Mouse (Mus musculus) urinary bladder, adult 18-20 months (tissue): ENCODE data around the gene Slc11a2.
"Not testable (repeated sequence)": the region's sequence is repeated elsewhere in the genome, so short reads cannot be mapped to it uniquely, and the experiment has no call there.

ENCODE experiments used
- DNase-seq, 2 experiments: peaks; one replicate each; pipeline ENCODE4 v3.0.0; 2022; ENCODE audit warnings: low spot score in 2 of 2, mixed read lengths in 2 of 2

Slc11a2 gene

DNA sequence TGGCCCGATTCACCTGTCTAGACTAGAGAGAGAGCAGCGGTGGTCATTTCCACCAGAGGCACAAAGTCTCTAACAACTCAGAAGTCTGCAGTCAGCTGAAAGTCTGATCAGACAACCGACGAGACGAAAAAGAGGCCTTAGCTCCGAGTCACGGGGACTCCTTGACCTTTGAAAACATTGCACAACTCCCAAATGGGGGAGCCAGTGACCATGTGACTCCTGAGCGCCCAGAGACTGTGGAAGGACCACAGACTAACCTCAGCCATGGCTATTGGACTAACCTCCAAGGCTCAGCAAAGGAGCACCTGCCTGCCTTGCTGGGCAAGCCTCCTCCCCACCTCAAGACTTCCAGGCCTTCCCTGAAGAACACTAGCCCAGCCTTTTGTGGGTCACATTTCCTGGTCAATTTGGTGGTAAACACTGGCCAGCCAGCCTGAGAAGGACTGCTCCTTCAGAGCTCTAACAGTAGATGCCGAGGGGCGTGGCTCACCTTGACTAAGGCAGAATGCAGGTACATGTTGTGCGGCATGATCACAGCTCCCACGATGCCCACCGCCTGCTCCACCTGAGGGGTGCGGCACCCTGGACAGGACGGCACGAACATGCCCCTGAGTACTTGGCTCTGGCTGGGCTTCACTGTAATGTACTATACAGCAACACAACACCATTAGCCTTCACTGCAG is 21.4 kb downstream of the Slc11a2 start:
- no peak for DNase-seq

DNA sequence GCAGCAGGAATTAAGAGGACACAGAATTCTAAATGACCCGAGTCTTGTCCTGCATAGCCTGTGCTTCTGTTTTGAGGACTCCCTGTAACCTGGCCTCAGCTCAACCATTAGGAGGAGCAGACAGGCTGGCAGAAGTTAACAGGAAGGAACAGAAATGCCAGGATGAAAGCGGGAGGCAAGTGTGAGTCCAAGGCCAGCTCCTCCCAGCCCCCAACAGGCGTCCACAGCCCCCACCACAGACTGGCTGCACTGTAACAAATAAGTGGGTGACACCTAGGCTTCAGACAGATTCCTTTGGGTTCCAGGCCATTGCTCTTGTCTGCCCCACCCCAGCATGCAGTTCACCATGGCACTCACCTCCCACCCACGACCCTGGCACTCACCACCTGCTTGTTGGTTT is 22.1 kb downstream of the Slc11a2 start:
- DNase-seq: no peak

DNA sequence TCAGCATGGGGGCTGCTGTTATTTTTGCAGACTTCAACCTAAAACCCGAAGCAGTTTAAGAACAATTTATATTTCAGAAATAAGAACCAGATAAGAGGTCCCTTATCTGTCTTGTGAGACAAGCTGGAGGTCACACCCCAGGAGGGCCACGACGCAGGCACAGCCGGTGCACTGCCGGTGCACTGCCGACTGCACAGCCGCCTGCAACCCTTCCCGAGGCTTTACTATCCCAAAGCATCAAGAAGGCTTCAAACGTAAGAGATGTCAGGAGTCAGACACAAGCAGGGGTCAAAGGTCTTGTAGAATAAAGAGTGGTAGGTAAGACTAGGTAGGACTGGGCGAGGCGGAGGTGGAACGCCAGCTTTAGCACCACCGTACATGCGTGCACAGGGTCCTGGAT is 22.5 kb downstream of the Slc11a2 start:
- DNase-seq: no peak

DNA sequence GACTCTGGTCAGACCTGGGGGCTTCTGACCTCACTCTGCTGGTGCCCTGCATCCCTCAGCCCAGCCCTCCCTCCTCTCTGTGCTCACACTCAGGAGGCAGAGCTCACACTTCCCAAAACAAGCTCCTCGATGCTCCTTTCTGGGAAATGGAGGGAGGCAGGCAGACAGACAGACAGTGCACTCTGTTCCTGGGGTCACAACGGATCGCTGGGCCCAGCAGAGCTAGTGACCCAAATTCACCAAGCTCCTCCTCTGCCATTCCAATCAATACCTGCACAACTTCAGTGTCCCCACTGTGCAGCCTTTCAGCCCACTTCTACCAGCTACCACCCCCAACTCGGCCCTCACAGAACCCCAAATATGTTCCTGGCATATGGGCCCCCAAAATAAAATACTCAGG is 23.1 kb downstream of the Slc11a2 start:
- no peak for DNase-seq

DNA sequence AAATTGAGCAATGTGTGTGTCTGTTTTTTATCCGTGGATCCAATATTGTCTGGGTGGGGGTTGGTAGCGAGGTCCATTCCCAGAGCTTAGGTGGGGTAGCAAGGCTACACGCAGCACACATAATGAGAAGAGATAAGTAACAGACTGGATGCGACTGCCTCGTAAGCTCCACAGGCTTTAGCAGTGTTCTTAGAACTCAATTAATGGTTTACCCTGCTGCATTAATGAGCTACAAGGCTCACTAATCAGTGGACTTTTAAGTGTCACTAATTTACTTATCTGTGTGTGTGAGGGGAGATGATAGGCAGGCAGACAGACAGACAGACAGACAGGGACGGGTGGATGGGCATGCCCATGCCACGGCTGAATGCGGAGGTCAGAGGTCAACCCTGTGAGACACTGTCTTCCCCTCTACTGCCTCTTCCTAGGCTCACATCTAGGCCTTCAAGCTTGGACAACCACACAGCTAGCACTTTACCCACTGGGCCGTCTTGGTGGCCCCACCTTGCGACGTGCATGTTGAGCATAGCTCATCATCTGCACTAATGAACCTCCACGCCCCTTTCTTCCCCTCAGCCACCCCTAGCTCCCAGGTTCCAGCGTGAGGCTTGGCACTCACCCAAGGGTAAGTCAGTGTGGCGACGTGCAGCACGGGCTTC is 24.2 kb downstream of the Slc11a2 start:
- DNase-seq: no peak

DNA sequence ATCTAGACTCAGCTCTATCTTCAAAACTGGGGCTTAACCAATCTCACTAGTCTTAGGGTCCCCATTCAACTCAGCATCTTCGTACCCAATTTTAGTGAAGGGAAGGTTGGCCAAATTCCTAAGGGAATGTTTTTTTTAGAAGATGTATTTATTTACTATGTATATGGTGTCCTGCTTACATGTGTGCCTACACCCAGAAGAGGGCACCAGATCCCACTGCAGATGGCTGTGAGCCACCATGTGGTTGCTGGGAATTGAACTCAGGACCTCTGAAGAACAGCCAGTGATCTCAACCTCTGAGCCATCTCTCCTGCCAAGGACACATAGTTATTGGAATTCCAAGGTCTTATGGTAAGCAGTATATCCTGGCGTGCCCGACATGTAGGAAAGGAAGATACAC is 29.3 kb downstream of the Slc11a2 start:
- no peak for DNase-seq

DNA sequence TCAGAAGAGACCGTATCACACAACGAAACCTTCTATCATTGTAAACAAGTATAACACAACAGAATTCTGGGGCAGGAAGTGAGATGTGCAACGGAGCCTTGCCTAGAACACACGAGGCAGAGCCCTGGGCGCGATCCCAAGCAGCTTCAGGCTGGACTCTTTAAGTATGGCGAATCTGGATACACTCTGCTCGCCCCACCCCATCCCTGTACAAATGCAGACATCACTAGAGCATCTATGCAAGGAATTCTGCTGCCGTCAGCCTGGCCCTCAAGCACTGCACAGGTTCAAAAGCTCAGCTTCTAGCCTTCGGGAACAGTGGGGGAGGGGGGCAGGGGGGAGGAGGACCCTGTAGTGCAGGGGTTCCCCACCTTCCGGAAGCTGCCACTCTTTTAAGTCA is 31.9 kb downstream of the Slc11a2 start:
- no peak for DNase-seq

DNA sequence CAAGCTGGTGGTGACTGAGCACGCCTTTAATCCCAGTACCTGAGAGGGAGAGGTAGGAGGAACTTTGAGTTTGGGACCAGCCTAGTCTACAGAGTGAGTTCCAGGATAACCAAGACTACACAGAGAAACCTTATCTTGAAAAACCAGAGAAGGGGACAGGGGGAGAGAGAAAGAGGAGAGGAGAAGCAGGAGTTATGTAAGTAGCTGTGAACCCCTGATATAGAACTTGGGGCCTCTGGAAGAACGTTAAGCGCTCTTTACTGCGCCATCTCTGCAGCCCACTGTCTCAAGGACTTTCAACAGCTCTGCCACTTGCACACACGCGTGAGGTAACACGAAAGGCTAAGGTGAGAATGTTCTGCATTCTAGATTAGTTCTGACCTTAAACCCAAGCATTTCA is 33.3 kb downstream of the Slc11a2 start:
- DNase-seq: no peak

DNA sequence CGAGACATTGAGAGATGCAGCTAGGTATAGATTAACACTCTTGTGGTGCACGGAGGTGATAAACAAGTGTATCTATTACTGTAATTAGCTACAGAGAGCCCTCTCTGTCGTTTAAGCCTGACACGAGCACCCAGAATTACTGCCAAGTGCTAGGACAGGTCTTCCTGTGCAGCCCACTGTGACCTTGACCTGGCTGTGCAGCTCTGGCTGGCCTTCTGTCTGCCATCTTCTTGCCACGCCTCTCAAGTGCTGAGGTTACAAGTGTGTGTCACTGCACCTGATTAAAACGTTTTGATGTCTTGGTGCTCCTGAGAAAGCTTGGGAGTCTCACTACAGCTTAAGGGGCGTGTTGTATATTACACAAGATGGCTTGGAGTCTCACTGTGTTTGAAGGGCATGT is 33.8 kb downstream of the Slc11a2 start:
- DNase-seq: no peak

DNA sequence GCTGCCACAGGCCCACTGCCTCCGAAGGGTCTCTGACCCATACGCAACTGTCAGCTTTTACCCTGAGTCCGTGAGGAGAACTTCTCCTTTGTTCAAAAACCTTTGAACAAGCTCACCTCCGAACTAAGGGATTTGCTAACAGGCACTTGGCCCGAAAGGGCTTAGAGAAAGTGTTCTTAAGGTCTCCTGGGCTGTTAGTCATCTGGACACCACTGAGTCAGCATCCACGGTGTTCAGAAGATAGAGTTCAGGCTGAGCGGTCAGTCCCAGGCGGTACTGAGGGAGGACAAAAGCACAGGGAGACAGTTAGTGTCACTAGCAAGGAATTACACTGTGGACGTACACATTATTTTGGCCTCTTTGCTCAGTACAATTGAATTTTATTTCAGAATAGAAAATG is 36.0 kb downstream of the Slc11a2 start:
- no peak for DNase-seq

DNA sequence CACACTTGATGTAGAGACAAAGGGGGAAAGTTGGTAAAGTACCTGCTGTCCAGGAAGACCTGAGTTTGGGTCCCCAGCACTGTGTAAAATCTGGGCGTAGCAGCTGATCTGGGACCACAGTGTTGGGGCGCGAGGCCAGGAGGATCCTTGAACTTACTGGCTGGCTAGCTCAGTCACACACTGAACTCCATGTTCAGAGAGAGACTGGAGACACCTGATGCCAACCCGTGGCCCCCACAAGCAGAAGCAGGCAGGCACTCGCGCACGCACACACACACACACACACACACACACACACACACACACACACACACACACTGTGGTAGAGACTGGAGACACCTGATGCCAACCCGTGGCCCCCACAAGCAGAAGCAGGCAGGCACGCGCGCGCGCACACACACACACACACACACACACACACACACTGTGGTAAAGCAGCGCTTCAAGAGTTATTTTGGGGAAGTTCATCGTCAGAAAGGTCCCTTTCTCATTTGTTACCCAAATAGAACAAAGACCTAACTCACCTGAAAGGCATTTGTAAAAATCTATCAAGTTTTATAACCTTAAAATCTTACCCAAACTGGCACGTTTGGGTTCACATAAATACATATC is 36.5 kb downstream of the Slc11a2 start:
- no peak for DNase-seq

DNA sequence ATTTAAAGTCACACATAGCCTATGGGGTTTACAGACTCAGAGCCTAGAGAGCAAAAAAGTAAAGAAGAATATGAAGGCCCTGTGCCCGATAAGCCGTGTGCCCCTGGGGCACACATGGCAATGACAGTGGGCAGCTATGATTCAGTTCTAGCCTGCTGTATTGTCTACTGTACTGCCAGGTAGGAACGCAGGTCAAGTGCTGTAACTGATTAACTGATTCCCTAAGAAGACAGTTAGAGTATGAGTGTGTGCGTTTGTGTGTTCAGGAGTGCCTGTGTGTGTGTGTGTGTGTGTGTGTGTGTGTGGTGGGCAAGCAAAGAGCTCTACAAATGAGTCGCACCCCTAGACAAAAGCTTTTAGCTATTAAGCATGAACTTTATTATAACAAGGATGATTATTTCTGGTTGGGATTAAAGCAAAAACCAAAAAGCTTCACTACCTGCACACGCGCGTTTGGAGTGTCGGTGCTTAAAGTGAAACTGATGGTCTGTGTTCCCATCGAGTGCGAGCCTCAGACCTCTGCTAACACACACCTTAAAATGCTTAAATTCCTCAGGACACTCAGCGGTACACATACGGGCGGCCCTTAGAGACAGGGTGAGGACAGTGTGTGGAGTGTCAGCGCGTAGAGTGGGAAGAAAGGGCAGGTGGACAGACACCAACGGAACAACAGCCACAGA is 37.2 kb downstream of the Slc11a2 start:
- DNase-seq: no peak

DNA sequence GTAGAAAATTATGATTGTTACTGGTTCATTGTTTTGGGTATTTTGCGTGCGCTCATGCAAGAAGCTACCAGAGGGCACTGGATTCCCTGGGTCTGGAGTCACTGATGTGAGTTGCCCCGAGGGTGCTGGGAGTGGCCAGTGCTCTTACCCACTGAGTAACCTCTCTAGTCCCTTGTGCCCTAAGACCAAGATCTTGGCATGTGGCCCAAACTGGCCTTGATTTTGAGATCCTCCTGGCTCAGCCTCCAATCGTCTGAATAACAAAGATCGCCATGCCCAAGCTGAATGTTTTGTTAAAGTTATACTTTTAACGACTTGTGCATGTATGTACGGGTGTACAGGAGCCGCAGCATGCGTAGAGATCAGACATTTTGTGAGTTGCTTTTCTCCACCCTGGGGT is 39.2 kb downstream of the Slc11a2 start:
- no peak for DNase-seq

DNA sequence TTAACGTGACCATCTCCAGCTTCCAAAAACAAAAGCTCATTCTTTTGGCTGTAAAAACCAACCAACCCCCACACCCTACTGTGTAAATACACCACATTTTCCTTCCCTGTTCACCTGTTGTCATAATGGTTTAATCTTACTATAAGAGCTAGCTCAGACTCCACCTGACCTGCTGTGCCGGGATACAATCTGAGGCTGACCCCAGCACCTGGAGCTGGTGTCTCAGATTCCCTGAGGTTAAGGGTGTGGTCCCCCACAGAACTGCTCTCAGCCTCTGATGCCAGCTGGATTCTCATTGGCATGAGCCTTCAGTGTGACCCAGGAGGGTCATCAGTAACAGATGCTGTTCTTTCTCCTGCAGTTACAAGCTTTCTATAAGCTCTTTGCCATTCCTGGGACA is 44.8 kb downstream of the Slc11a2 start:
- no peak for DNase-seq

DNA sequence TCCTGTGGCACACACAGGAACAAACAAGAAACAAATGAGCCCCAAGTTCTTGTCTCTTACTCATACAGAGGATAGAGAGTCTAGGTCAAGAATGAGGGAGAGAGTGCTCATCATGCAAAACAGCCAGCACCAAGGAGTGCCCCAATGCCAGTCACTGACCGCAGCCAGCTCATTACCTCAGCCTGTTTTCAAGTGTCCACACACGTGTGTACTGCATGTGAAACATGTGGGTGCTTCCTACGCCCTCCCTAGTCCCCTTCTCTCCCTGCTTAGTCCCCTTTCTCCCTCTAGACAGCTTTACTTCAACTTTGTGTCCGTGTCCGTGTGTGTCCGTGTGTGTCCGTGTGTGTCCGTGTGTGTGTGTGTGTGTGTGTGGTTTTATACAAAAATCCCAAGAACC is 45.2 kb downstream of the Slc11a2 start:
- no peak for DNase-seq

DNA sequence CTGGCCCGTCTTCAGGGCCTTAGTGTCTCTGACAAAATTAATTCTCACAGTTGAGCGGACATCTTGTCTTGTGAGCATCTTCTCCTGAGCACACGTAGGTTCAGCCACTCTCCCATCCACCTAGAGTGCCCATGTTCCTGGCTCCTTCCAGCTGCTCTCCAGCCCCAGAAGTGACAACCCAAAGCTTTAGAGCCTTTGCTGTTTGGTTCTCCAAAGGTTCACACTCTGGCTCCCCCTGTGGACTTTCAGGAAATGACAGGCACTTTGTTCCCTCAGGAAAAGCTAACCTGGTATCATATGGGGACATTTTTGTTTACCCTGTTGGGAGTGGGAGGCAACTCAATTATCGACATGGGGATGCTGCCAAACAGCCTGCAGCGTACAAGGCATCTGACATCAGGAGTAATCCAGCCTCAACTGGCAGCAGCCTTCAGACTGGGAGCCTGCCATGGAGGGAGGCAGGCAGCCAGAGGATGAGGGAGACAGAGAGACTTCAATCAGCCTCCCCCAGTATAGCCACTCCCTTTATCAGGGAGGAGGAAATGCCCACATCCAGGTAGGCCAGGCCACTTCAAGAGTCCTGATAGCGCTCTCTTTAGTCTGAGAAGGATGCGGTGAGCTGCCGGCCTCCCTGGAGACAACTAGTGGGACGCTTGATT is 46.9 kb downstream of the Slc11a2 start:
- DNase-seq: not testable (repeated sequence)

DNA sequence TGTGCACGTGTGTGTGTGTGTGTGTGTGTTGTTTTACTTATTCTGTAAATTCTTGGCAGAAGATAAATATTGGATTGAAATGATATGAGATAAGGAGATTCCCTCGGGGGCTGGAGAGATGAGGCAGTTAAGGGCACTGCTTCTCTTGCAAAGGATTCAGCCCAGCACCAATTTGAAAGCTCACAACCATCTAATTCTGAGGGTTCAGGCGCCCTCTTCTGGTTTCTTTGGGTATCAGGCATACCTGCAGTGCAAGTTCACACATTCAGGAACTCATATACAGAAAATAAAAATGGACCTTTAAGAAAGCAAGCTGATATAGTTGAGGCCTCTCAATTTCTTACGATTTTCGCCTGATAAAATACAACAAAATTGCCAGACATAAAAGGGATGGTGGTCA is 49.8 kb downstream of the Slc11a2 start:
- DNase-seq: peak; percentile 27 to 50

DNA sequence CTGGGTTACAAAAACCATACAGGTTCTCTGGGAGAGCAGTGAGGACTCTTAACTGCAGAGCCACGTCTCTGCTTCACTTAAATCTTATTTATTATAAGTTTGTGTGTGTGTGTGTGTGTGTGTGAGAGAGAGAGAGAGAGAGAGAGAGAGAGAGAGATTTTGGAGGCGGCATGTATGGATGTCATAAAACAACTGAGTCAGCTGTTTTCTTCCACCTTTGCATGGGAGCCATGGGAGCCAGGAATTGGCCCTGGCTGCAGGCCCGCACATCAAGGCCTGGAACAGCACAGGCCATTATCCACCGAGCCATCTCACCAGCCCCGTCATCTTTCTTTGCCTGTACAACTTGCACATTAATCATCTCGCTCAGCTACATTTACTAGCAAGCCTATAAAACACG is 57.8 kb downstream of the Slc11a2 start:
- DNase-seq: no peak

DNA sequence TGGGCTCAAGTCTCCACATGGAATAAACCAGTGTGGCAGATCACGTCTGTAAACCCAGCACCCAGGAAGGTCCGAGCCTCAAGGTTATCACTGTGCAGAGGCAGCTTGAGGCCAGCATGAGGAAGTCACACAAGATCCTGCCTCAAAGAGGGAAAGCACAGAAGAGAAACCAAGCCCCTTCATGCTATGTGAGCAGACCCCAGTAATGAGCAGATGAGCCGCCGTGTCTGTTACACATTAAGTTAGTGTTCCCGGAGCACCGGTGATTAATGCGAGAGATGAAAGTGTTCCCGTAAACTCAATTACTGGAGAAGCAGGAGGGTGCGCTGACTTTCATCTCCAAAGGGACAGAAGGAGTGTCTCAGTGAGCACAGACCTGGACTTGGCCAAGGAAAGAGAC is 58.9 kb downstream of the Slc11a2 start:
- DNase-seq: not testable (repeated sequence)

DNA sequence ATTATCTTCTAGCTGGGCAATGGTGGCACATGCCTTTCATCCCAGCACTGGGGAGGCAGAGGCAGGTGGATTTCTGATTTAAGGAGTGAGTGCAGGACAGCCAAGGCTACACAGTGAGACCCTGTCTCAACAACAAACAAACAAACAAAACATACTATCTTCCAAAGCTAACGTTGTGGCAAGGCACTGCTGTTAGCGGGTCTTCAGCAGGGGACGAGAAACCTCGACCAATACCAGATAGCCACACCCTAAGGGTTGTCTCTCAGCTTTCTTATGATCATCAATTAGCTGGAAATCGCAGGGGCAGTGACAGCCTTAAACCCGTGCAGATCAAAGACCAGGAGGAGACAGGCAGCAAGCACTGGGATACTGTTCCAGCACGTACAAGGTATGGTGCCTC is 60.6 kb downstream of the Slc11a2 start, which contains the start of gene Higd1c:
Gene Higd1c, plus strand, starts transcription at position 301 of the 400 bp plus-strand sequence.
- no peak for DNase-seq

DNA sequence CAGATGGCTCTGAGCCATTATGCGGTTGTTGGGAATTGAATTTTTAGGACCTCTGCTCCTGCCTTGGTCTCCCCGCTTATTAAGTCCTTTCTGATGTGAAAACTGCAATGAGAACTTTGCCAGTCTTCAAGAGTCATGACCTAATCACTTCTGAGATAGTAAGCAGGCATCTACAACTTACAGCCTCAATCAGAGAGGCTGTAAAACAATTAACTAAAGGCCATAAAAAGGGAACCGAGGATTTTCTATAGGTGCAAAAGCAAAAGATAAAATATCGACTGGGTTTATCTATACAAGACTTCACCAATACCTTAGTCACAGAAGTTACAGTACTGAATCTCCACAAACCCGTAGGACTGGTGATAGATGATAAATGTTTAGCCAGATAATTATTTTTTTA is 69.0 kb downstream of the Slc11a2 start:
- no peak for DNase-seq

DNA sequence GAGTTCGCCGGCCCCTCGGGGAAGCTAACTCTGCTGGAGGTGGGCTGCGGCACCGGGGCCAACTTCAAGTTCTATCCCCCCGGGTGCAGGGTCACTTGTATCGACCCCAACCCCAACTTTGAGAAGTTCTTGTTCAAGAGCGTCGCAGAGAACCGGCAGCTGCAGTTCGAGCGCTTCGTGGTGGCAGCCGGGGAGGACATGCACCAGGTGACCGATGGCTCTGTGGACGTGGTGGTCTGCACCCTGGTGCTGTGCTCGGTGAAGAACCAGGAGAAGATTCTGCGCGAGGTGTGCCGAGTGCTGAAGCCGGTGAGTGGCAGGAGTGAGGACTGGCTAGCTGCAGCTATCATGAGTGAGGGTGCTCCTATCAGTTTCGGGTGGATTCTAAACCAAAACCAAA is 71.5 kb downstream of the Slc11a2 start:
- not testable (repeated sequence) for DNase-seq
